Mouse (Mus musculus): Measurements from ENCODE around the gene Slc16a2. TPM values are rescaled to one million over a fixed set of nuclear protein-coding genes. Genes with fewer than 3 reads are reported as not detected.

Slc16a2 gene
- total RNA-seq (2021) = 10 to 100 TPM; 10.3 to 14.3 TPM
- long read RNA-seq, experiment 1, full-length matches to known transcripts = 3 of 10 reads
- long read RNA-seq, experiment 1, partial matches to known transcripts = 0 of 10 reads
- long read RNA-seq, experiment 1, other reads (novel, unspliced or antisense) = 7 of 10 reads
- long read RNA-seq, experiment 2, full-length matches to known transcripts = 3 of 12 reads
- long read RNA-seq, experiment 2, partial matches to known transcripts = 0 of 12 reads
- long read RNA-seq, experiment 2, other reads (novel, unspliced or antisense) = 9 of 12 reads

GRCm38 (mm10) chrX:103821832-103822196 is at the start of gene Slc16a2:
Gene Slc16a2 (minus strand): TSS chrX:103821983.
- DNase-seq = peak; percentile 59 to 74
- intact Hi-C loops (cut with DNase I) = loop anchor here (5.0 kb wide), 1 partner anchor 125 kb away; no protein-coding TSS in a partner anchor

- no peak for DNase-seq
Observed at GRCm38 (mm10) chrX:103863502-103863901, 41.7 kb upstream of the Slc16a2 start.

DNA sequence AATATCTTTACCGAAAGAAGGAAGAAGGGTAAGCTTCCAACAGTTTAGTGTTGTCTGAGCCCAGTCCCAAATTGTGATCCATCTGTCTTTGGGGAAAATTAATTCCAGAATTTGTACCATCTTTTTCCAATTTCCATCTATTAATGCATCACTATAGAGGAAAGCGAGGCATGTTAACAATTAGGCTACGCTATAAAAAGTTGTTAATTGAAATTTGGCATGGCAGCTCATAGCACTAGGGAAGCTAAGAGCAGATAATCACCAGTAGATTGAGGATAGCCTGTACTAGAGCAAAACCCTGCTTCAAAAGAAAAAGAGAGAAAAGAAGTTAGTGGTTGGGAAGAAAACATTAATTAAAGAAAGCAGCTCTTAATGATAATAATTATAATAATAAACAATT is 41.1 kb upstream of the Slc16a2 start:
- no peak for DNase-seq
- intact Hi-C loops (cut with DNase I) = no loop called here

More at GRCm38 (mm10) chrX:103863502-103863901, 41.7 kb upstream of the Slc16a2 start:
- intact Hi-C loops (cut with DNase I) = no loop called here

GRCm38 (mm10) chrX:103845266-103845665 is 23.5 kb upstream of the Slc16a2 start:
- intact Hi-C loops (cut with DNase I) = loop anchor here (1.0 to 10.0 kb wide), 3 partner anchors 150 to 363 kb away; no protein-coding TSS in a partner anchor
- peak; percentile 8 to 42 for DNase-seq

DNA sequence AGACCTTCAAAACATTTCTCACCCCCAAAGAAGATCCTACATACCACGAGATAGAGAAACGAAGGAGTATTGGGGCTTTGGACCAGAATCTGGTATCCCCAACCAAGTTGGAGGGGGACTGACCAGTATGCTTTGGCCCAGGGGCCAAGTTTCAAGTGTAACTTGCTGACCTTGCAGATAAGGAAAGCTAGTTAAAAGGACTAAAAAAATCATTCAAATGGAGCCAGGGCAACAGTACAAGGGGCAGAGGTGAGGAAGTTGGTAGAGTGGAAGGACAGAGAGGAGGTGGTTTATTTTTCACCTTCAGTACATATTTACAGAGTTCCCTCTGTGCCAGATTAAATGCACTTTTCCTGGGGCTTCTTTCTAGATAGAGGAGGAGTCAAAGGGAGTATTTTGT is 7.1 kb upstream of the Slc16a2 start:
- DNase-seq = no peak
- intact Hi-C loops (cut with DNase I) = no loop called here

GRCm38 (mm10) chrX:103822271-103822811 is 558 bp upstream of the Slc16a2 start:
- intact Hi-C loops (cut with DNase I) = loop anchor here (5.0 kb wide), 1 partner anchor 125 kb away; no protein-coding TSS in a partner anchor
- peak; percentile 53 to 57 for DNase-seq

DNA sequence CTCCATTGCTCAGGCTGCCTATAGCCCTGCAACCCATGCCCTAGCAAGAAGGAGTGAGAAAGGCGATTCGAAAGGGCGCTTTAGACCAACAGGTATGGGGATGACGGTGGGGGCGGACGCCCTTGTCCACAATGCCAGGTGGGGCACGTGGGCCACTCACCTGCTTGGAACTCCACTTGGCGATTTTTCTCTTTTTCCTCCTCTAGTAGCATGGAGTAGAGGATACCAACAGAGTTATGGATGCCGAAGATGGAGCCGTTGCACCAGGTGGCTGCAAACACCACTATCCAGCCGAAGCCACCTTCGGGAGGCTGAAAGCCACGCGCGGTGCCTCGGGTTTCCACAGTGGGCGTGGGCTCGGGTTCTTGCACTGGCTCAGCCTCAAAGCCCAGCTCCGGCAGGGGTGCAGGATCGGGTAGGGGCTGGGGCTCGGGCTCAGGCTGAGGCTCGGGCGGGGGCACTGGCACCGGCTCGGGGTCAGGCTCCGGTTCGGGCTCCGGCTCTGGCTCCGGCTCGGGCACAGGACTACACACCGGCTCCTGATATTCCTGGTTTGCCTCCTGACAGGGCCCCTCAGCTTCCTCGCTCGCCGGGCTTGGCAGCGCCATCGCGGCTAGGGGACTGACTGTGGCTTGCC is 470 bp downstream of the Slc16a2 start:
- intact Hi-C loops (cut with DNase I) = loop anchor here (5.0 kb wide), 1 partner anchor 124 kb away; no protein-coding TSS in a partner anchor
- DNase-seq = peak in 1 of 2 experiments; percentile 1

GRCm38 (mm10) chrX:103820307-103821194 is 1.2 kb downstream of the Slc16a2 start:
- peak; percentile 8 to 16 for DNase-seq
- intact Hi-C loops (cut with DNase I) = loop anchor here (5.0 kb wide), 1 partner anchor 123 kb away; no protein-coding TSS in a partner anchor

DNA sequence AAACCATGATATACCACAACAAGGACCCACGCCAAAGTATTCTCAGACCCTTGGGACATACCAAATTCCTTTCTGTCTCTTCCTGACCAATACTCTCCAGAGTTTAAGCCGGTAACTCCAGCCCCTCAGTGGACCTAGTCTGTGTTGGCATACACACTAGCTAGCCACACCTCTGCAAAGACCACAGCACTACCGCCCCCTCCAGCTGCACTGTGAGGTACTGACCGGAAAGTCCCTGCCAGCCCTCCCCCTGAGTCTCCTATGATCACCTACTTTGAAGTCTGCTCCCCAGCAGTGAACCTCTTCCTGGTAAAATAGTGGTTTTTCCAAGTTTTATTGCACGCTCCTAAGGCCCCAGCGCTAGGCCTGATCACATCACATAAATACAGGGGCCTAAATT is 2.5 kb downstream of the Slc16a2 start:
- intact Hi-C loops (cut with DNase I) = no loop called here

DNA sequence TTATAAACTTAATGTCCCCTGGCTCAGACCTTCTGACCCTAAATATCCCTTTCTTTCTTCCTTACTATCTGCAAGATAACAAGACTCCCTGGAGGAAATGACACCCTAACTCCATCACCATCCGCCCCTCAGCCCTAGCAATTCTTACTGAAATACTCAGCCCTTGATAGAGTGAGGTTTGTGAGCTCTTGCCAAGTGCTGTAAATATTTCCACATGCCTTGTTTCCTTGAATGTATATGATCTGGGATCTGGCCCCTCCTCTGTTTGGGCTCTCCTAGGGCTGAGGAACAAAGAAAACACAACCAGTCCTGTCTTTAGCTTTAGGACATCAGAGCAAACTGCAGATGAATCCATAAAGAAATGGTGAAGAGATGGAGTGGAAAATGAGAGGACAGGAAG is 9.1 kb downstream of the Slc16a2 start:
- intact Hi-C loops (cut with DNase I) = no loop called here
- no peak for DNase-seq

More for the DNA sequence above, 2.5 kb downstream of the Slc16a2 start:
- peak in 1 of 2 experiments; percentile 3 for DNase-seq

DNA sequence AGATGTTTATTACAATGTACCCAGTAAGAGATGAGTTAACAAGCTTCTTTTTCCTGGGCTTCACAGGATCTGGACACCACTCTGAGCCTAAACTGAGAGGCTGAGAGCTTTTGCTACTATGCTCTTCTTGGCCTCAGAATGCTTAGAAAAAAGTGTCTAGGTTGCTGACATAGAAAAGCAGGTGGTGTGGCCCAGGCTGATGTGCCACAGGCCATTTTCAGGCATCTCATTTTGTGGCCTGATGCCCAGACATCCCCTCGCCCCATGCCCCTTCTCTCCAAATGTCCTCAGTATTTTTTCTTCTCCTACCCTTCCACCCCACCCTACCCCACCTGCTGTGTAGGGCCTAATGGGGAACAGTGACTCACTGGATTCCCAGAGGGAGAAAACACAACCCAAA is 11.3 kb downstream of the Slc16a2 start:
- DNase-seq = no peak
- intact Hi-C loops (cut with DNase I) = no loop called here

- DNase-seq = no peak
- intact Hi-C loops (cut with DNase I) = no loop called here
Observed at GRCm38 (mm10) chrX:103806373-103806772, 15.4 kb downstream of the Slc16a2 start.

DNA sequence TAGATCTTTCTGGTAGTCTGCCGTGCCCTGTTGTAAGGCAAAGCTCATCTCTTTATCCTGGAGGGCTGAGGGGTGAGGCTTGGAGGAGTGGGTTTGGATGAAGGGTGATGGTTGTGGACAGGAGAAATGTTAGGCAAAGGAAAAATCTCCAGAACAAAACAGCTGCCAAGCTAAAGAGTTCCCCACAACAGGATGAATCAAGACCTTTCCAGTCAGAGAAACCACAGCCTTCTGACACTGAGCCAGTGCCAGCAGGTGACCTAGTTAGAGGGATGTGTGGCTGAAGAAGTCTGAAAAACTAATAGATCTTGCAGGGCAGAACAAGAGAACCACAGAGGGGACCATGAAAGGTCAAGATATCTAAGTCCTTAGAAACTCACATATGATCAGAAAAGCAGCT is 24.8 kb downstream of the Slc16a2 start:
- intact Hi-C loops (cut with DNase I) = no loop called here
- no peak for DNase-seq

DNA sequence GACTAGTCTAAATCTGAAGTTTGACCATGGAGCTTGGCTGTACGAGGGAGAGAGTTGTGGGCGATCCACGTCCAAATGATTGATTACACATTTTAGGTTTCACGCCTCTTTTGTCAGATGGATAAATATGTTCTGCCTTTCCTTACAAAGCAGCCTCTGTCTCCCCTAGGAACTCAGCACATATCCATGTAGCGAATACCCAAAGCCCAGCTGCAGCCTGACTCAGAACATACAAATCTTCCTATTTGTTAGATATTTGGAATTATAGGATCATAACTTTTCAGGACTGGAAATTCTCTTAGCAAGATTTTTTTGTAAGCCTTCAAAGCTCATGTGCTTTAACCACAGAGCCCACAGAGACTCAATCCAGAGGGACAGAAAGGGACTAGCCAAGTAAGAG is 26.3 kb downstream of the Slc16a2 start:
- DNase-seq = no peak
- intact Hi-C loops (cut with DNase I) = no loop called here

- no peak for DNase-seq
- intact Hi-C loops (cut with DNase I) = no loop called here
Observed at GRCm38 (mm10) chrX:103791329-103791728, 30.5 kb downstream of the Slc16a2 start.

- intact Hi-C loops (cut with DNase I) = no loop called here
- peak; percentile 4 to 18 for DNase-seq
Observed at GRCm38 (mm10) chrX:103785681-103786080, 36.1 kb downstream of the Slc16a2 start.

- intact Hi-C loops (cut with DNase I) = no loop called here
- no peak for DNase-seq
Observed at GRCm38 (mm10) chrX:103776412-103776811, 45.4 kb downstream of the Slc16a2 start.

GRCm38 (mm10) chrX:103746197-103746596 is 75.6 kb downstream of the Slc16a2 start:
- intact Hi-C loops (cut with DNase I) = no loop called here
- no peak for DNase-seq

GRCm38 (mm10) chrX:103744171-103745039 is 77.4 kb downstream of the Slc16a2 start:
- intact Hi-C loops (cut with DNase I) = no loop called here
- DNase-seq = no peak

GRCm38 (mm10) chrX:103742057-103742315 is 79.8 kb downstream of the Slc16a2 start:
- intact Hi-C loops (cut with DNase I) = no loop called here

More at GRCm38 (mm10) chrX:103742057-103742315, 79.8 kb downstream of the Slc16a2 start:
- DNase-seq = no peak
